Comparison of ENCODE assay signal across 24 mouse cellular contexts in genomic region chr3:93559961-93560360, GRCm38 (mm10).
"Had no signal": no experiment of that assay in that cellular context is flagged by ENCODE, and none has a peak within 500 bp of the region (broad histone marks: within the 10 kb centered on the region; RNA-seq: fewer than 3 reads in every experiment).

No protein-coding gene starts in this region.

- DNase-seq: gastrocnemius, postnatal 10 days; gastrocnemius, postnatal 25 days; heart, adult 18-20 months; heart, postnatal 14 days; heart, postnatal 36 days; kidney, adult 11 months; kidney, adult 2 months; kidney, adult 9 months; kidney, postnatal 14 days; kidney, postnatal 36 days; layer of hippocampus, adult 9-11 months; layer of hippocampus, postnatal 36 days; left cerebral cortex, postnatal 4 days had no signal

- H3K4me3 ChIP-seq: heart, embryonic 13.5 days; heart, embryonic 15.5 days; hindbrain, embryonic 13.5 days; hindbrain, embryonic 15.5 days; kidney, embryonic 15.5 days; limb, embryonic 13.5 days; limb, embryonic 15.5 days; liver, embryonic 12.5 days had no signal

- H3K27ac ChIP-seq: heart, embryonic 13.5 days; heart, embryonic 15.5 days; hindbrain, embryonic 13.5 days; hindbrain, embryonic 15.5 days; hindbrain, postnatal 0 days; kidney, embryonic 15.5 days; kidney, postnatal 0 days; limb, embryonic 13.5 days; limb, embryonic 15.5 days; liver, embryonic 12.5 days had no signal

- H3K9ac ChIP-seq: heart, embryonic 13.5 days; heart, embryonic 15.5 days; hindbrain, embryonic 13.5 days; hindbrain, embryonic 15.5 days; kidney, embryonic 15.5 days; limb, embryonic 13.5 days; limb, embryonic 15.5 days; liver, embryonic 12.5 days had no signal

- ATAC-seq: hindbrain, postnatal 0 days; liver, embryonic 12.5 days had no signal

- H3K27me3 ChIP-seq: heart, embryonic 13.5 days; heart, embryonic 15.5 days; hindbrain, embryonic 15.5 days; kidney, embryonic 15.5 days; limb, embryonic 13.5 days; limb, embryonic 15.5 days had no signal

- H3K4me2 ChIP-seq: heart, embryonic 11.5 days; heart, embryonic 13.5 days; heart, embryonic 15.5 days; hindbrain, embryonic 13.5 days; hindbrain, embryonic 15.5 days; kidney, embryonic 15.5 days; limb, embryonic 13.5 days; limb, embryonic 15.5 days; liver, embryonic 12.5 days had no signal

- H3K9me3 ChIP-seq: heart, embryonic 13.5 days; heart, embryonic 15.5 days; hindbrain, embryonic 13.5 days; hindbrain, embryonic 15.5 days; kidney, embryonic 15.5 days; limb, embryonic 13.5 days; limb, embryonic 15.5 days; liver, embryonic 12.5 days had no signal
